Mouse (Mus musculus): Measurements from ENCODE around the gene Thy1. TPM values are rescaled to one million over a fixed set of nuclear protein-coding genes. Genes with fewer than 3 reads are reported as not detected.

Thy1 gene
- polyA plus RNA-seq, 1 experiment from 2014 or later, result 2.4 TPM

GRCm38 (mm10) chr9:44065177-44065576 is 22.0 kb downstream of the Thy1 start:
- no peak for DNase-seq (ENCODE audit: low spot score)
- 42% methylated on average over 1 of the region's 1 CpGs for WGBS
- H3K4me1 ChIP-seq (ENCODE audit: control insufficient read depth, insufficient read depth, low read length), result no peaks in the 10 kb centered on the region

GRCm38 (mm10) chr9:44066785-44067225 is 23.6 kb downstream of the Thy1 start, which contains the start of gene Usp2:
Usp2 (plus strand) TSS chr9:44067021.
- under 1% methylated on average over 38 of the region's 38 CpGs for whole genome bisulfite sequencing
- ATAC-seq (replicated peaks; ENCODE audit: insufficient number of reproducible peaks, low FRiP score, low TSS enrichment, low read depth) (peak; percentile 93), DNase-seq (ENCODE audit: low spot score) (peak; percentile 99)
- H3K27ac ChIP-seq (replicated peaks; ENCODE audit: low read depth, low read length), result no peak within 1 kb of the TSS
- peaks cover 7% of the 10 kb centered on the region; the same call in 1 of the 2 replicates for H3K4me1 ChIP-seq (ENCODE audit: control insufficient read depth, insufficient read depth, low read length)
- no peaks in the 10 kb centered on the region for H3K36me3 ChIP-seq (replicated peaks; ENCODE audit: control insufficient read depth, insufficient read depth, low read depth, low read length)
- H3K4me2 ChIP-seq (ENCODE audit: low read depth, low read length), result peak within 1 kb of the TSS; percentile 83
- H3K27me3 ChIP-seq (ENCODE audit: control insufficient read depth, insufficient read depth, low read length), result no peaks in the 10 kb centered on the region
- no peaks in the 10 kb centered on the region for H3K9me3 ChIP-seq (replicated peaks; ENCODE audit: control insufficient read depth, low read length)
- peak within 1 kb of the TSS; percentile 48 for H3K4me3 ChIP-seq (ENCODE audit: low read depth, low read length)
- peak within 1 kb of the TSS; percentile 46 for H3K9ac ChIP-seq (replicated peaks; ENCODE audit: low read length)

More at GRCm38 (mm10) chr9:44065177-44065576, 22.0 kb downstream of the Thy1 start:
- no peak overlapping the region for H3K4me3 ChIP-seq (ENCODE audit: low read depth, low read length)
- ATAC-seq (replicated peaks; ENCODE audit: insufficient number of reproducible peaks, low FRiP score, low TSS enrichment, low read depth), result no peak
- no peak overlapping the region for H3K9ac ChIP-seq (replicated peaks; ENCODE audit: low read length)
- H3K4me2 ChIP-seq (ENCODE audit: low read depth, low read length), result no peak overlapping the region
- no peaks in the 10 kb centered on the region for H3K9me3 ChIP-seq (replicated peaks; ENCODE audit: control insufficient read depth, low read length)
- H3K27me3 ChIP-seq (ENCODE audit: control insufficient read depth, insufficient read depth, low read length), result no peaks in the 10 kb centered on the region
- no peaks in the 10 kb centered on the region for H3K36me3 ChIP-seq (replicated peaks; ENCODE audit: control insufficient read depth, insufficient read depth, low read depth, low read length)
- no peak overlapping the region for H3K27ac ChIP-seq (replicated peaks; ENCODE audit: low read depth, low read length)

DNA sequence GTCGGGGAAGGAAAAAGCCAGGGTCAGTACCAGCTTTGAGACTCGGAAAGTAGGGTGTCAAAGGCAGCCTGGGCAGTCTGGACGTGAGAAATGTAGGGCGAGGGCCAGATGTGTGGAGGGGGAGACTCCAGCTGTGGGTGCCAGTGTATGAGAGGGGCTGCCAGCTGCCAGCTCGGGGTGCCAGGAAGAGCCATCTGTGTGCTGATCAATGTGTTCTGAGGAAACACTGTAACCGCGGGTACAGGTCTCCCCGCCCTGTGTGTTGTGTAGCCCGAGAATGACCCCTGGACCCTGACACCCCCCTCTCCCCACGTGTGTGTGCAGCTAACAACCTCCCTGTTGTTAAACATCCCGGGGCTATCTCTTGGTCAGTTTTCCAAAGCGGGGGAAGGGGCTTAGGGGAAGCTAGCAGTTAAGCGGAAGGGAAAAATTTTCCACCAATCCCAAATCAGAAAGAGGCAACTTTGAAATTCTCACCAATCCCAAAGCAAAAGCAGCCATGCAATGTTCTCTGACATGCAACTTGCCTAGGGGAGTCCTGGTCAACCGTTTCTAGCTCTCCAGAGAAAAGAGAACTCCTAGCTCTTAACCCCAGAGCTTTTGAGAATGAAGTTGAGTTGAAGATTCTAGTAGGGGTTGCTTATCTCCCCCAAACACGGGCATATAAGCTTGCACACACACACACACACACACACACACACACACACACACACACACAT is 24.2 kb downstream of the Thy1 start:
- ATAC-seq (replicated peaks; ENCODE audit: insufficient number of reproducible peaks, low FRiP score, low TSS enrichment, low read depth) (0 out of 2 replicates have a peak, but pooled peaks have one; percentile 5), DNase-seq (ENCODE audit: low spot score) (no peak)
- no peaks in the 10 kb centered on the region for H3K9me3 ChIP-seq (replicated peaks; ENCODE audit: control insufficient read depth, low read length)
- H3K4me1 ChIP-seq (ENCODE audit: control insufficient read depth, insufficient read depth, low read length), result peaks cover 9% of the 10 kb centered on the region; the same call in 1 of the 2 replicates
- peak overlapping the region; percentile 83 for H3K4me2 ChIP-seq (ENCODE audit: low read depth, low read length)
- WGBS, result 7% methylated on average over 15 of the region's 15 CpGs
- peak overlapping the region; percentile 48 for H3K4me3 ChIP-seq (ENCODE audit: low read depth, low read length)
- H3K27me3 ChIP-seq (ENCODE audit: control insufficient read depth, insufficient read depth, low read length), result no peaks in the 10 kb centered on the region
- no peaks in the 10 kb centered on the region for H3K36me3 ChIP-seq (replicated peaks; ENCODE audit: control insufficient read depth, insufficient read depth, low read depth, low read length)
- peak overlapping the region; percentile 46 for H3K9ac ChIP-seq (replicated peaks; ENCODE audit: low read length)
- H3K27ac ChIP-seq (replicated peaks; ENCODE audit: low read depth, low read length), result no peak overlapping the region

GRCm38 (mm10) chr9:44067960-44068330 is 24.8 kb downstream of the Thy1 start:
- no peak overlapping the region for H3K4me2 ChIP-seq (ENCODE audit: low read depth, low read length)
- 84% methylated on average over 6 of the region's 6 CpGs for WGBS

GRCm38 (mm10) chr9:44069252-44069651 is 26.1 kb downstream of the Thy1 start:
- Histone ChIP-seq H3K4me1 (ENCODE audit: control insufficient read depth, insufficient read depth, low read length) (peaks cover 11% of the 10 kb centered on the region; the same call in 1 of the 2 replicates), H3K4me3 (ENCODE audit: low read depth, low read length) (no peak overlapping the region), H3K36me3 (replicated peaks; ENCODE audit: control insufficient read depth, insufficient read depth, low read depth, low read length) (no peaks in the 10 kb centered on the region), H3K4me2 (ENCODE audit: low read depth, low read length) (no peak overlapping the region), H3K27me3 (ENCODE audit: control insufficient read depth, insufficient read depth, low read length) (no peaks in the 10 kb centered on the region), H3K9ac (replicated peaks; ENCODE audit: low read length) (no peak overlapping the region), H3K9me3 (replicated peaks; ENCODE audit: control insufficient read depth, low read length) (no peaks in the 10 kb centered on the region), H3K27ac (replicated peaks; ENCODE audit: low read depth, low read length) (no peak overlapping the region)
- WGBS, result 11% methylated on average over 7 of the region's 7 CpGs
- ATAC-seq (replicated peaks; ENCODE audit: insufficient number of reproducible peaks, low FRiP score, low TSS enrichment, low read depth) (no peak), DNase-seq (ENCODE audit: low spot score) (no peak)

More at GRCm38 (mm10) chr9:44067960-44068330, 24.8 kb downstream of the Thy1 start:
- no peaks in the 10 kb centered on the region for H3K9me3 ChIP-seq (replicated peaks; ENCODE audit: control insufficient read depth, low read length)
- no peaks in the 10 kb centered on the region for H3K36me3 ChIP-seq (replicated peaks; ENCODE audit: control insufficient read depth, insufficient read depth, low read depth, low read length)
- no peak overlapping the region for H3K9ac ChIP-seq (replicated peaks; ENCODE audit: low read length)
- no peaks in the 10 kb centered on the region for H3K27me3 ChIP-seq (ENCODE audit: control insufficient read depth, insufficient read depth, low read length)
- ATAC-seq (replicated peaks; ENCODE audit: insufficient number of reproducible peaks, low FRiP score, low TSS enrichment, low read depth) (no peak), DNase-seq (ENCODE audit: low spot score) (no peak)
- no peak overlapping the region for H3K27ac ChIP-seq (replicated peaks; ENCODE audit: low read depth, low read length)
- H3K4me1 ChIP-seq (ENCODE audit: control insufficient read depth, insufficient read depth, low read length), result peaks cover 10% of the 10 kb centered on the region; the same call in 1 of the 2 replicates
- no peak overlapping the region for H3K4me3 ChIP-seq (ENCODE audit: low read depth, low read length)

- ATAC-seq (replicated peaks; ENCODE audit: insufficient number of reproducible peaks, low FRiP score, low TSS enrichment, low read depth), result no peak
- H3K36me3 ChIP-seq (replicated peaks; ENCODE audit: control insufficient read depth, insufficient read depth, low read depth, low read length), result no peaks in the 10 kb centered on the region
- H3K9ac ChIP-seq (replicated peaks; ENCODE audit: low read length), result no peak overlapping the region
- 58% methylated on average over 14 of the region's 14 CpGs for WGBS
- no peak overlapping the region for H3K27ac ChIP-seq (replicated peaks; ENCODE audit: low read depth, low read length)
- DNase-seq (ENCODE audit: low spot score), result no peak
- H3K9me3 ChIP-seq (replicated peaks; ENCODE audit: control insufficient read depth, low read length), result no peaks in the 10 kb centered on the region
- H3K27me3 ChIP-seq (ENCODE audit: control insufficient read depth, insufficient read depth, low read length), result no peaks in the 10 kb centered on the region
- no peak overlapping the region for H3K4me3 ChIP-seq (ENCODE audit: low read depth, low read length)
- no peak overlapping the region for H3K4me2 ChIP-seq (ENCODE audit: low read depth, low read length)
- peaks cover 11% of the 10 kb centered on the region; the same call in 1 of the 2 replicates for H3K4me1 ChIP-seq (ENCODE audit: control insufficient read depth, insufficient read depth, low read length)
These were observed 27.1 kb downstream of the Thy1 start for GRCm38 (mm10) chr9:44070113-44070843.

DNA sequence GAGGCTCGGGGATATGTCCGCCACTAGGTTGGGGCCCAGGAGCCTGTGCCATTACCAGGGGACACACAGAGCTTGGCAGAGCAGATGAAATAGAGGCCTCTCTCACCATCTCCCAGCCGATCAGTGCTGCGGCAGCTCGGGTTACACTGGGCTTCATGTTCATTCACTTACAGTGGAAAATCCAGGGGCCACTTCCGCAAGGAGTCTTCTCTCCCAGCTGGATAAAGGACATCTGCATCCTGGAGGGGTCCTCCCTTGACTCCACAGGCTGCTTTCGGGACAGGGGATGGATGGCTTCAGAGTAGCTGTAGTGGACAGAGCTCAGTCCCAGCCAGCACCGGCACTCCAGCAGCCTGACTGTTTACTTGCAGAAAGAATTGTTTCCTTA is 27.7 kb downstream of the Thy1 start:
- Histone ChIP-seq H3K9me3 (replicated peaks; ENCODE audit: control insufficient read depth, low read length) (no peaks in the 10 kb centered on the region), H3K4me1 (ENCODE audit: control insufficient read depth, insufficient read depth, low read length) (peaks cover 11% of the 10 kb centered on the region; the same call in 1 of the 2 replicates), H3K27me3 (ENCODE audit: control insufficient read depth, insufficient read depth, low read length) (no peaks in the 10 kb centered on the region), H3K4me3 (ENCODE audit: low read depth, low read length) (no peak overlapping the region), H3K27ac (replicated peaks; ENCODE audit: low read depth, low read length) (no peak overlapping the region), H3K4me2 (ENCODE audit: low read depth, low read length) (no peak overlapping the region), H3K36me3 (replicated peaks; ENCODE audit: control insufficient read depth, insufficient read depth, low read depth, low read length) (no peaks in the 10 kb centered on the region), H3K9ac (replicated peaks; ENCODE audit: low read length) (no peak overlapping the region)
- peak; percentile 43 for DNase-seq (ENCODE audit: low spot score)
- WGBS, result 35% methylated on average over 8 of the region's 8 CpGs
- no peak for ATAC-seq (replicated peaks; ENCODE audit: insufficient number of reproducible peaks, low FRiP score, low TSS enrichment, low read depth)

Measured in embryonic facial prominence, embryonic 11.5 days (tissue).